Mouse (Mus musculus) layer of hippocampus, postnatal 14 days (tissue): Measurements from ENCODE around the gene Gsto2. TPM values are rescaled to one million over a fixed set of nuclear protein-coding genes. Genes with fewer than 3 reads are reported as not detected.
"Not testable (repeated sequence)": the region's sequence is repeated elsewhere in the genome, so short reads cannot be mapped to it uniquely, and the experiment has no call there.

Experiments used
- DNase-seq, 2 experiments: peaks; one replicate each; pipeline ENCODE4 v3.0.0; 2021 to 2022; ENCODE audit warnings: low spot score in 2 of 2, mixed read lengths in 1 of 2
- long read RNA-seq, 2 experiments: library from polyadenylated mRNA; stranded (forward); transcript quantifications; one replicate each; pipeline ENCODE4 v2.0.0; 2021
- total RNA-seq, 2 experiments: library from RNA; stranded (reverse); gene quantifications; 2 replicates each; pipeline ENCODE4 v1.2.3; 2021

The Gsto2 gene
- 1 to 10 TPM; 1.8 to 3.0 TPM for total RNA-seq
- long read RNA-seq, experiment 1, partial matches to known transcripts = 0 of 2 reads
- long read RNA-seq, experiment 1, other reads (novel, unspliced or antisense) = 1 of 2 reads
- long read RNA-seq, experiment 2, partial matches to known transcripts = 0 of 1 reads
- long read RNA-seq, experiment 2, other reads (novel, unspliced or antisense) = 0 of 1 reads

DNA sequence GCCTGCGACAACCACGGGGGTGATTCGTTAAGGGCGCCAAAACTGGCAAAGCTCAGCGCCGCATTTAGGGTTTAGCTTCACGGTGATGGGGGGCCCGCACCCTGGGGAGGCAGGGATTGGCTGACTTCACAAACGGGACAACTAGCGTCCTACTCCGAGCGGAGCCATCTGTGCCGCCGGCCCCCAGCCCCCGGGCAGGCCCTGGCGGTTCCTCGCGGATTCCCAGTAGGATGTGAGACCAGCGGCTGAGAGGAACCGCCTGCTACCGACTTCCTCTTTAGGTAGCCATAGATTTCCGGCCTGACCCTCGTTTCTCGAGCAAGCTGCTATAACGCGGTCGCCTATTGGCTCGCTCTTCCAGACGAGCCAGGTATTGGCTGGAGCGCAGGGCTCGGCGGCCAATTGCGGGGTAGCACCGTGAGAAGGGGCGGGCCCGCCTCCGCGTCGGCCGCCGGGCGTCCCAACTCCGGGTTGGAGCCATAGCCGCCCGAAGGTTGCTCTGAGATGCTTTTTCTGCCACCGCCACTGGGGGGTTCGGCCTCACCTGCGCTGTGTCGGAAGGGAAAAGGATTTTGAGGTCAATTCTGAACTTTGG lies at the start of gene Gsto2:
Gene Gsto2, plus strand, starts transcription at position 182 of the 595 bp plus-strand sequence.
- DNase-seq = peak; percentile 90 to 97

DNA sequence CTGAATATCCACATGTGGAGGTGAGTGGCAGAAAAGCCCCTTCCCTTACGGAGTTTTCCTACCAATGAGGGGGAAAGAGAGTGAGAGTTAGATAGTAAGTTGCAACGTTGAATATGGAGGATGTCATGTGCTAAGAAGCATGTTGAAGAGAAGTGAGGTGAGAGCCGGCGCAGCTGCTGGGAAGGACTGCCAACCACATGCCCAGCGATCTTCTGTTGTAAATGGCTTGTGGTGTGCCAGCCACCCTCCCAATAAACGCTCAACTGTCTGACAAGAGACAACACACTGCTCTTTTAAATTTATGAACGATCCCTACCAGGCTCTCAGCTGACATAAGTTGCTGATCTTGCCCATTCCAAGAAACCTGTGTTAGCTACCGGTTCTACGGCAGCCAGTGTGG lies 47.6 kb upstream of the Gsto2 start:
- DNase-seq = peak in 1 of 2 experiments; percentile 27

DNA sequence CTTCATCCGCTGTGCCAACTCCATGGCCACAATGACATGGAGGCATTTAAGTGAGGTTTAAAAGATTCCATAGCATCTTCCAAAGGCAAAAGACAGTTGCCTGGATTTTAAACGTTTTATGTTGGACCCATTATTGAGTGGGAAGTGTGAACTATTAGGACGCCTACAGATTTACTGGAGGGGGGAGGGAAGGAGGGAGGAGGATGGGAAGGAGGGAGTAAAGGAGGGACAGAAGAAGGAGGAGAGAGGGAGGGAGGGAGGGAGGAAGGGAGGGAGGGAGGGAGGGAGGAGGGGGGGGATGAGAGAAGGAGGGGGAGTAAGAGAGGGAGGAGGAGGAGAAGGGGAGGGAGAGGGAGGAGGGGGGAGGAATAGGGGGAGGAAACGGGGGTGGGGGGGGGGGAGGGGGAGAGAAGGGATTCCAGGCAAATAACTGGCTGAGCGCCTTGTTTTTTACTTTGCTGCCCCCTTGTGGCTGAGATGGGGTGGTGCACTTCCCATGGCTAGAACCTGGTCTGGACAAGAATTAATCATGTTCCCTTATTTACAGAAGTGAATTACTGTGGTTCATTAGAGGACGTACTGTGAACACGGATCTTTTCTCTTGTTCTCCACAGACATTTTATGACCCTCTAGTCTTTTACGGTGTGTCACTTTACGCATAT lies 44.4 kb upstream of the Gsto2 start:
- peak; percentile 71 to 81 for DNase-seq

DNA sequence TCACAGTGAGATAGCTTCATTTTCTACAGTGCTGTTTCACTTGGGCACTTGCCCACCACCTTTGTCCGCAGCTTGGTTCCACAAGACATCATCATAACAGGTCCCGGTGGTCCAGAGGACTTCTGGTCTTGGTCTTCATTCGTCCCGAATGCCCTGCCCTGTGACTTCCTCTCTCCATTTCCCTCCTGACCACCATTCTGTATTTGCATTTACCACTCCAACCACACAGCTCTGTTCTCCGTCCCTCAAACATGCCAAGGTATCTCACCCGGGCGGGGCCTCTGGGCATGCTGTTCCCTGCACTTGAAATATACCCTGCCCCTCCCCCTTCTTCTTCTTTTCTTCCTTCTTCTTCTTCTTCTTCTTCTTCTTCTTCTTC lies 43.9 kb upstream of the Gsto2 start:
- DNase-seq = no peak

DNA sequence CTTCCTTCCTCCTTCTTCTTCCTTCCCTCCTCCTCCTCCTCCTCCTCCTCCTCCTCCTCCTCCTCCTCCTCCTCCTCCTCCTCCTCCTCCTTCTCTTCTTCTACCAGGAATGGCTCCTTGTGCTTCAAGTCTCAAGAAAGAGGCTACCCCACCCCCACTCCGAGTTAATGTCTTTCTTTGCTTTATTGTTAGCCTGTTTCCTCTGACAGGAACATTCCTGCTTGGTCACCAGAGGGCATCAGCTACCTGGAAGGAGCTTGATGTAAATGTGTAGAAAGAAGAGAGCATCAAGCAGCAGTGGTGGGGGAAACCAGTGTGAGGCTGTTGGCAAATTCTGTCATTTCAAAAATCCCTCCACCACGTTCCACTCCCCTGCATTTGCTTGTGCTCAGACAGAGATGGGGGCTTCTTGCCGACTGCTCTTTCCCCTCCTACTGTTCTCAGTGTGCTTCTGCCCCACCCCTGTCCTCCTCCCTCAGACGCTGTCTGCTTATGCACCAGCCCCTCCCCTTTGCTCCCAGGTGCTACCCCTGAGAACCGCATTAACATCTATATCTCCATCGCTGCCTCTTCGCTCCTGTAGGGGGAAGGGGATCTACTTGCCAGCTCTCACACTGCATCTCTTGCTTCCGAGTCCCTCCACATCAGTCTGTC lies 43.1 kb upstream of the Gsto2 start:
- no peak for DNase-seq

DNA sequence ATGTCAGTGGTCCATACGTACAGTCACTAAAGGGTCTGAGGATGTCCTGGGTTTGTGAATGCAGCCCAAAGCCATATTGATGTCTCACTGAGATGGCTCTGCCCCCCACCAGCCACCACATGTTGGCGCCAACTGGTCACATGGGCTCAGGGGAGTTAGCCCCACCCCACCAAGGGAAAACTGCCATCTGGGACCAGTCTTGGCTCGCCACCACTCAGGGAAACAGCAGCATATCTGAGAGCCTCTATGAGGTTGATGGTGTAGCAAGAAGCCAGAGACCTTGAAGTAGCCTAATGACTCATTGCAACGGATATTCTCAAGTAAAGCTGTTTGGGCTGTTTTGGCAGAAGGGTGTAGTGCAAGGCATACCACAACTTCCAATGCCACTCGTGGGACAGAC lies 41.3 kb upstream of the Gsto2 start:
- no peak for DNase-seq

DNA sequence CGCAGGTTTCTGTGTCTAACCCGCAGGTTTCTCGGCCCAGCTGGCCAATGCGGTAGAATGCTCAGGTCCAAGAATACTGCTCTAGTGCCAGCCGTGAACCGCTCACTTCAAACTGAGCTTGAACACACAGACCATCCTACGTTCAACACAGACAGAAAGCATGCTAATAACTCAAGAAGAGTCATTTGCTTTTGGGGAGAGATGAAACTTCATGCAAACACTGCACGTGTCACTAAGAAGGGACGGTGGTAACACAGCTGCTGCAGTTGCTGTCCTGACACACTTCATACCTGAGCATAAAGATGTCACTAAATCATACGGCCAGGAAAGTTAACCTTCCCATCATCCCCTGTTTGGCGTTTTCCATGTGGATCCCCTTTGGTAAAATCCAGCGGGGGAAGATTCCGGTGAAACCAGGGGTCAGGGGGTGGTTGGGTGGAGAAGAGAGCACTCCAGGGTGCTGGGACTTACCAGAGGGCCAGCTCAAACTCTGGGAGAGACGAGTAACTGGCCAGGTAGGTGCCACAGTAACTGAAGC lies 35.4 kb upstream of the Gsto2 start:
- DNase-seq = no peak

DNA sequence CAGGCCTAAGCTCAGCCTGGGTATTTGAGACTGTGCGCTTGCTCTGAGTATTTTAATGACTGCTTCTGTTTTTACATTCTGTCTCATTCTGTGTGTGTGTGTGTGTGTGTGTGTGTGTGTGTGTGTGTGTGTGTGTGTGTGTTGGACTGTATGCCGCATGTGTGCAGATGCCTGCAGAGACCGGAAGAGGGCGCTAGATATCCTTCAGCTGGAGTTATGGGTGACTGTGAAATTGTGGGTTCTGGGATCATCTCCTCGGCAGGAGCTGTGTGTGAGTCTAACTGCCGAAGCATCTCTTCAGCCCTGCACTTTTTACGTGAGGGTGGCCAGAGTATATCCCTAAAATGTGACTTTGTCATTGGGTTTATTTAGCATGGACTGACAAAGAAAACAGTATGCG lies 34.2 kb upstream of the Gsto2 start:
- DNase-seq = no peak

DNA sequence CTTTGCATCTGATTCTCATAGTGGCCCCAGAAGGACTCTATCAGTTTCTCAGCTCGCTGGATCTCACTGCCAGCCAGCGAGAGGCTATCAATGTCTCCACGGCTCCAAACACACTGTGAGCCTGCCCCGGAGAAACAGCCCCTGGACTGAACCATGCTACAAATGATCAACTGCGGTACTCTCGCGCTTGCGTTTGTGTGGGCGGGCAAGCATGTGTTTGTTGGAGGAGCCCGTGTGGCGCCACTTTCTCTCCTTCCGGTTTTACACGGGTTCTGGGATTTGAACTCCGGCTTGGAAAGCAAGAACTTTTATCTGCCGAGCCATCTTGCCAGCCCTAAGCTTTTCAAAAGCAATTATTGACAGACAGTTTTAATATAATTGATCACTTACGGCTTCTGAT lies 33.0 kb upstream of the Gsto2 start:
- no peak for DNase-seq

DNA sequence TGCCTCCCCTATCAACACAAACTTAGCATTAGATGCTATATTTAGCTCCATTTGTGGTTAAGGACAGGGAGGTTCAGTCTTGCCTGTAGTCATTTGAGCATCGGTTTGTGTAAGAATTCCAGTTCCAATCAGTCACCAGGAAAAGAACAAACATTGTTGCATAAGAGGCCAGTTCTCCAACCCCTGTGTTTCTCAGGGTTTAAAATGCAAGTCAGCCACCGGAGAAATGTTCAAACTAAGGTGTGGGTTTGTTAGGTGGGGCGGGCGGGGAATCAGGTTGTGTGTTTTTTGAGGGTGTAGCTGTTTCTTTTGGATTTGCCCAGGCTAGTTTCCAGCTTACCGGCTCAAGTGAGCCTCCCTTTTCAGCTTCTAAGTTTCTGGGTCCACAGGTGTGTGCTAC lies 30.7 kb upstream of the Gsto2 start:
- DNase-seq = no peak

DNA sequence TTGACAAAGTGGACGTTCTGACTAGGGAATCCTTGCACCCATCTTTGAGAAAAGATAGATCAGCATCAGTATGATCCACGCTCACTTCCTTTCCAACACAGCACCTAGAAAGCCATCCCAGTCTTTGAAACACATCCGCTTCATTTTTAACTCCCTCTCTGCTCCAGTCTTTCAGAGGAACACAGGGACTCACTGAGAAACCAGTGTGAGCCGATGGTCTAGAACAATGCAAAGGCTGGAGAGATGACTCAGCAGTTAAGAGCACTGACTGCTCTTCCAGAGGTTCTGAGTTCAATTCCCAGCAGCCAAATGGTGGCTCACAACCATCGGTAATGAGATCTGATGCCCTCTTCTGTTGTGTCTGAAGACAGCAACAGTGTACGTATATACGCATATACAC lies 29.6 kb upstream of the Gsto2 start:
- DNase-seq = no peak

DNA sequence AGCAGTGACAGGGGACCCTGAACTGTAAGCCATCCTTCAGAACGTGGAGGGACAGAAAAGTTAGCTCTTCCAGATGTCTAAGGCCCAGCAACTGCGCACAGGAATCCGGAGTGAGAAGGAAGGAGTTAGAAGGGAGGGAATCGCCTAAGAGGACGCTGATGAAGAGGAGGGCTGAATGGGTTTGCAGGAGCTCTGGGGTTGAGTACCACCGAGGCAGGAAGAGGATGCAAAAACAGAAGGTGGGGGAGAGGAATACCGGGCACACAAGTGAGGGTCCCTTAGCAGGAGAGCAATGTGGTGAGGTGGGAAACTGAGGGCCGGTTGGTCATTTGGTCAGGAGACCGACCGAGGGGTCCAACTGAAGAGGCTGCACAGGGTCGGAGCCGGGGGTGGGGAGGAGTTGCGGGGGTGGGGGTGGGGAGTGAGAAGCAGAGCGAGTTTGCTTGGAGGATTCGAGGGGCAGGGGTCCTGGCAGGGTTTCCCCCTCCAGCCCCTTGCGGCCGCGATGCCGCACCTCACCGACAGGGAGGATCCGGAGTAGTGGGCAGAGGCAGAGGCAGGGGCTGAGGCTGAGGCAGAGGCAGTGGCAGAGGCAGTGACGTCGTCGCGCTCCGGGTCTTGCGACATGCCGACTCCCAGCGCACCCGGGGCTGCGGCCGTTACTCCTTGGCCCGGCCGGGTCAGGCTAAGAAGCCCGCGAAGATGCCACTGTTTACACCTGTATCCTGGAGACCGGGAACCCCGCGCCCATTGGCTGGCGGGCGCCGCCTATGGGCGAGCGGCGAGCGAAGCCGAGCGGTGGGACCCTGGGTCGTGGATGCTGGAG lies 28.4 kb upstream of the Gsto2 start:
- DNase-seq = peak; percentile 55 to 58

DNA sequence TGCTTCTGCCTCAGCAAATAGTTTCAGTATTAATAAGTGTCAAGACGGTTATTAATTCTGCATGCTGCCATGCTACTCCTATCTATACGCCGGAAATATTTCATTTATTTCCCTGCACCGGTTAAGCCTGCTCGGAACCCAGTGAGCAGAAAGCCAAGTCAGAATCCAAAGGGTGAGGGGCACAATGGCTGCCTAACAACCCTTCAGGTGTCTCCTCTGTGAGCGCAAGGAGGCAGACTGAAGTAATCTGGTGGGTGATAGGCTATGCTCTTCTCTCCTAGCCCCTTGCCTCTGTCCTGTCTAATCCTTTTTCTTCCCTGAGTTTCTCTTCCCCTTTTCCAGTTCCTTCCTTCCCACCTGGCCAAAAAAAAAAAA lies 27.8 kb upstream of the Gsto2 start:
- DNase-seq = no peak

DNA sequence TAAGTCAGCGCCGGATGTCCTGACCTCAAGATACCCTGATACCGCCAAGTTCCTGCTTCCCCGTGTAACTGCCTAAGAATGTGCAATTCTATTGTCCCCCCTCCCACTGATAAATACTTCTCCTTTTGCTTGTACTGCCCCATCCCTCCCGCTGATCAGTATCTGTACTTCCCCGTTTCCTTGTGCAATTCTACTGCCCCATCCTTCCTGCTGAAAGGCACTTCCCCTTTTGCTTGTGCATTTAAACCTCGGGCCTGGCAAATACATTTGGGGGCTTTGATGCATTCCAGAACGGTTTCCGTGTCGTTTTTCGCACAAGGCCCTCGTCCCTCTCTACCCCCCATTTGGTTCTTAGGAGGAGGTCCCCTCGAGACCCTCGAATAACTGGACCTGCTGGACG lies 24.1 kb upstream of the Gsto2 start:
- DNase-seq = not testable (repeated sequence)

DNA sequence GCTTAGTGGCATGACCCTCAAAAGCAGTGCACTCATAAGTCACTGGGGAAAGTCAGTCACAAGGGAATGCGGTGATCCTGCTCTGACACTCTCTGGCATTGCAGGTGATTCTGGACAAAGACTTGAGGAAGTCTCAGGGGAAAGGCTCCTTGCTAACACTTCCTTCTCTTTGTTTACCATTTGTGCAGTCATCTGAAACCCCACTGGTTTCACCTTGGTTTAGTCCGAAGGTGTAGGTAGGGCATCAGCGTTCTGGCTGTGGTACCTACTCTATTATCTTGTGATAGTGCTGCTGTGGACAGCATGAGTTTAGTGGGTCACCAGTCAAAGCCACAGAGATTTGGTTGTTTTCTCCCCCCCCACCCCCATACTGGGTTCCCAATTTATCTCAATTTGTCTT lies 15.6 kb upstream of the Gsto2 start:
- no peak for DNase-seq

DNA sequence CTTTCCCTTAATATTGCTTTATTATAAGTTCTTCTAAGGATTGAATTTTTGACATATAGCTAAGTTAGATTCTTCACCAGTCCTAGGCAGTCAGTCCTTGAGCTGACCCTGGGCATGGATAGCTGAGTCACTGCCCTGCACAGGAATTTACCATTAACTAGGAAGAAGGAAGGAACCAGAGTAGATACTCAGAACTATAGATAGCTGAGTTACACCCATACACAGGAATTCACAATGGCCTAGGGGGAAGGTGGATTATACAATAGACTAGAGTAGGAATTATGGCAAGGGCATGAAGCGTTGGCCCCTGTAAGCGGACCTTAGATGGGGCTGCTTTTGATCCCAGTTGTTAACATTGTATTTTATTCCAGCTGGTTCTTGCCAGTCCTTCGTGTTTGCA lies 13.2 kb upstream of the Gsto2 start:
- not testable (repeated sequence) for DNase-seq

DNA sequence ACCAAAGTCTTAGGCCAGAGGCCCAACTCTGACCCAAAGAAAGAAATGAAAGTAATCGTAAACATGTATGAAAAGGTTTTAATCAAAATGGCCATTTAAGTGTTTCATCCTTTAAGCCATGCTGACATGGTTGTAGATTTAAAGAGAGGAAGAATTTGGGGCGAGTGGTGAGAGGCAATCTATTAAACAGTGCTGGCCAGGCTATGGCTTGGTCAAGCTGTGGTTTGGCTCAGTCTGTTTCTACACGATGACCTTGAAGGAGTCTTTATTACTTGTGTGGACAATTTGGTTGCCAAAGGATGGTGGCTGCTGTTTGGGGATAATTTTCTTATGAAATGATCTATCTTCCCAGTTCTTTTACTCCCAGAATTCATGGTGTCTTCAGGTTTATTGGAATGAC lies 12.3 kb upstream of the Gsto2 start:
- DNase-seq = no peak

DNA sequence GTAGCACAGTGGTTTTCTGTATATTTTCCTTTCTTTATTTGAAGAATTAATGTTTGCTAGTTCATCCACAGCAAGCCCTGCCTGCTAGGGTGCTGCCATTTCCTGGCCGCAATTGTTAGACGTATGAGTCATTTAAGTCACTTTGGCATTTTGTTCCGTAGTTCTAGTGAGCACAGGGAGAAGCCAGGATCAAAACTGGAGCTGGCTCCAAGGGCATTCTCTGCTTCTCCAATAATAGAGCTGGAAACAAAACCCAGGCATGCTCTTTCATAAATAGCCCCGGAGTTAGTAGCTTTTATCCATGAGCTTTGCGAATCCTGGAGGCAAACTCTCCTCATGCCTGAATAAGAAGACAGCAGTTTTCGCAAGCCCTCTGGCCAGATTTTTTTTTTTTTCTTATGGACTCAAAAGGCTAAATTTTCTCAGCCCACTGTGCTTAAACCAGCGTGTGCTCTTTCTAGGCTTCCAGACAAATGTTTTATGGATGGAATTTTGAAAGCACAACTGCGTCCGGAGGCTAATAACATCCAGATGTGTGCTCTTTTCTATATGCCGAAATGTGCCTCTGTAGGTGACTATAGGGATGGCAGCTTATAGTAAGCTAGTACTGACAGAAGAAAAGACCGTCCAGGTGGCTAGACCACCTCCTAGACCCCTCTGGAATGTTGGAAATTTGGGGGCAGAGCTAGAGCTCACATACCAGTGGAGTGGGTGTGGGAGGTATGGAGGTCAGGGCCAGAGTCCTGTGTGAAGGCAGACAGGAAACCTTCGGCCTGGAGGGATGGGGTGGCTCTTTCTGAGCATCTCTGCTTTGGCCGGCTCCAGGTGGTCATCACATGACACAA lies 11.2 kb upstream of the Gsto2 start:
- DNase-seq = no peak

DNA sequence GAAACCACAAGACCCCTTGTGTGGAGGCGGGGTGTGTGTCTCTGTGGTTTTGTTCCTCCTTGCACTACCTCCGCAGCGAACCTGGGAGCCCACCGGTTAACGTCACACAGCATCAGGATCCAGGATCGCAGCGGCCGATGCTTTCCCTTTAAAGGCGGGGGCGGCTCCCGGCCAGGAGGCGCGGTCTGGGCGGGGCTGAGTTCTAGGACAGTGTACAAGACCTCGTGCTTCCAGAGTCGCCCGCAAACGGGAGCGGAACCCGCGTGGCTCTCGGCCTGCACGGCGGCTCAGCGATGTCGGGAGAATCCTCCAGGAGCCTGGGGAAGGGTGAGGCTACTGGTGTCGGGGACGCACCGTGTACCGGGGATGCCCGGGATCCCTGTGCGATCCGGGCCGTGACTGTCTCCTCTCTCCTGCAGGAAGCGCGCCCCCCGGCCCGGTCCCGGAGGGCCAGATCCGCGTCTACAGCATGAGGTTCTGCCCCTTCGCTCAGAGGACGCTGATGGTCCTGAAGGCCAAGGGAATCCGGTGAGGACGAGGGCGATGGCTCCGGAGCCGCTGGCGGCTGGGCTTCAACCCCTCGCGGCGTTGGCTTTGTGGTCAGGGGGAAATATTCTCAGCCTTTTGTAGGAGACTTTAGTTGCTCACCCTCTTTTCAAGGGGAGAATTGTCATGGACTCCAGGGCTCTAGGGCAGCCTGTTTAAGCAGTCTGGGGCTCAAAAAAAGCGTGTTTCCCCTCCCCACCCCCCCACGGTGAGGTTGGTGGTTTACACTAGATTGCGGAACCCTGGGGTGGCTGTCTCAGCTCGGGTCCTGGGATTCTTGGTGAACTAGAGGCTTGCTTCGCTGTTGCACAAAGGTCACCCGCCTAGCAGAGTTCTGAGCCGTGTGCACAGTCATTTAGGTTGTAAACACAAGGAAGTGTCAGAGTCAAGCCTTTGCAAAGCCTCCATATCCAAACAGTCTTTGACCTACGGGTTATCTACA lies 10.2 kb upstream of the Gsto2 start, which contains the start of gene Gsto1:
Gene Gsto1, plus strand, starts transcription at position 175 of the 988 bp plus-strand sequence.
- DNase-seq = peak; percentile 82 to 89
